Mouse (Mus musculus) megakaryocyte, adult 5-6 weeks (primary cell): ENCODE measurements around the gene Ybx2. TPM values are rescaled to one million over a fixed set of nuclear protein-coding genes. Genes with fewer than 3 reads are reported as not detected.
A peak's percentile ranks its signal among the peaks of the same experiment; 100 is the strongest.

Source experiments
- ATAC-seq: 2 replicates; pipeline ENCODE4 v1.8.0; 2016; ENCODE audit warnings: mild to moderate bottlenecking, inconsistent platforms; ENCODE audit not compliant: poor library complexity, severe bottlenecking
- total RNA-seq, 2 experiments: library from RNA; stranded (forward) in 1 of 2; stranded (reverse) in 1 of 2; fragments of 153-499, 151-499 nt in 1 of 2; fragments of 221-1000, 200-1000 nt in 1 of 2; gene quantifications; 2 replicates each; pipeline versions ENCODE4 v1.2.3 to v1.2.4; 2015 to 2017

Gene Ybx2
- total RNA-seq, 2 experiments from 2014 or later, result not detected

DNA sequence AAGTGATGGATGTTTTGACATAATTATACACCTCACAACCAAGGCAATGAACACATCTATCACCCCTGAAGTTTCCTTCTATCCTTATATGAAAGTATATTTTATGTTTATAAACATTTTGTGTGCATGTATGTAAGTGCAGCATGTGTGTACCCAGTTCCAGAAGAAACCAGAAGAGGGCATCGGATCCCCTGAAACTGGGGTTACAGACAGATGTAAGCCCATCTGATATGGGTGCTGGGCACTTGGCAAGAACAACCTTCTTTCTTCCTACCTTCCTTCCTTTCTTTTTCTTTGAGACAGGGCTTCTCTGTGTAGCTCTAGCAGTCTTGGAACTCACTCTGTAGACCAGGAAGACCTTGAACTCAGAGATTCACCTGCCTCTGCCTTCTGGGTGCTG lies 20.6 kb downstream of the Ybx2 start:
- no peak for ATAC-seq

DNA sequence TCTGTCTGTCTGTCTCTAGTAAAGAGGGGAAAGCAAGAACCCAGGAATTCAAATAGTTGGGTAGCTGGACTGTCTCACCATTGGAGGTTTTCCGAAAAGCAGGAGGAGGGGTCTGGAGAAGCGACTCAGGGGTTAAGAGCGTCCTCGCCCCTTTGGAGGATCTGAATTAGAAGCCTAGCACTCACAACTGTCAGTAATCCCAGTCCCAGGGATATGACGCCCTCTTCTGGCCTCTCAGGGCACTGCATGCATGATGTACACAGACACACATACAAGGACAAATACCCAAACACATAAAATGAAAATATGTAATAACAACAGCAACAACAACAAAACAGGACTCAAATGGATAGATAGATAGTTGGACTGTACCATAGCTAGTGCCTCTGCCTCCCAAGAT lies 25.0 kb downstream of the Ybx2 start:
- ATAC-seq, result no peak

DNA sequence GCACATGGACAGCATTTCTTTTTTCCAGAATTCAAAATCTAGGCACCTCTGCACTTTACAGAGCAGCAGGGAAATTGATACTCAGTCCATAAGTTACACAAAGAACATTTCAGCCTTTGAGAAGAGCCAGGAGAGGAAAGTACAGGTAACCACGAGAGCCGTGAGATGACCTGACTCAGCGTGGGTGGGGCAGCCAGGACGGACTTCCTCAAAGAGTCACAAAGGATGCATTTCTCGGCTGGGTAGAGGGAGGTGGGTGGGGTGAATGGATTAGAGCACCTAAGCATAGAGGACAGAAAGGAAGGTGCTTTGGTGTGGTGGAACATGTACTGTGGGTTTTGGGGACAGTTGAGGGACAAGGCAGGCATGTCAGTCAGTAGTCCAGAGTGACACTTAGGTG lies 26.2 kb downstream of the Ybx2 start:
- ATAC-seq, result peak; percentile 62

DNA sequence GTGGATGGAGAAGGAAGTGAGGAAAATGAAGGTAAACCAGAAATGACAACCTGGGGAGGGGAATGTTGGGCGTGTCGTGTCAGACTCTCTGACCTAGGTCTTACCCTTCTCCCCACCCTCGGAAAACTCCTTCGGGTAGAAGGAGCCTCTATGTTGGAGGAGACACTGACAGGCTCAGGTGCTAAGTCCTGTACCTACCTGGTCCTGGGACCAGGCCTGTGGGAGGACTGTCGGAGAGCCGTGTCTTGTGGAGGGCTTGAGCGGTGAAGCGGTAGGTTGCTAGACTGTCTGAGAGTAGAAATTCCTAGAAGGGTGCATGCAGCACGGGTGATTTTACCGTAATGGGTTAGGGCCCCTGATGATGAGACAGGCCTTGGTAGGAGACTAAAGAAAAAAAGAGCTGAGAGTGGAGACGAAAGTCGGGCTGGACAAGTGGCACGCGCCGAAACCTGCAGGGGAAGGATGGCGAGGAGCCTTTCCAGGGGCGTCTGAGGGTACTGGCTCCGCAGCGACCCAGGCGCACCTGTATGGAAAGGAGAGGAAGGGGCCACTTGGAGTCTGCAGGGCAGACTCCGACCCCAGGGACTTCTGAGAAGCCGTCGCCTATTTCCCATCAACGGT lies 29.2 kb downstream of the Ybx2 start, which contains the start of gene Cldn7:
Cldn7 (plus strand) TSS at position 130 of the 621 bp plus-strand sequence.
- no peak for ATAC-seq

DNA sequence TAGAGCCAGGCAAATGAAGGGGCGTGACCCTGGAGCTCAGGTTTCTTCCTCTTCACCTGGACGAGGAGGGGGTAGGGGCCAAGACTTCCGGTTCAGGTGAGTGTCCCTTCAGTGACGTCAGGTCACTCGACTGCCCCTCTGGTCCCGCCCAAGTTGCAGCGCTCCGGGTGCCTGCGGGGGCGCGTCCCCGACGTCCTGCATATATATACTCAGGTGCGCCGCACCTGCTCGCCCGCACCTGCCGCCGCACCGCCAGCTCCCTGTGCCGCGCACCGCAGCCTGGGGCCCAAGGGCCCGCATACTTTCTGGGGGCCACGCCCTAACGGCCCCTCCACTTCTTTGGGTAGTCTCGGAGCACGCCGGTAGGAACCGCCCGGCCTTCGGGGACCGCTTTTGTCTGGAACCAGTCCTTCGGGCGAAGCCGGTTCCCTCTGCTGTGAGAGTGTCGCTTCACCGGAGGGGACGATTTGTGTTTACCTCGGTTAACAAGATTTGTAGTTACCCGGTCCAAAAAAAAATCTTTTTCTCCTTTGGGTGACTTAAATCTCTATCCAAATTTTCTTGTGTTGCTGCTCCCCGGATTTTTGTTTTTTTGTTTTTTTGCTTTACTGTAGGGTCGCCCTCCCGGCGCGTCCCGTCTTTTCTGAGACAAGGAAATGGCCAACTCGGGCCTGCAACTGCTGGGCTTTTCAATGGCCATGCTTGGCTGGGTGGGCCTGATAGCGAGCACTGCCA lies 29.8 kb downstream of the Ybx2 start:
- ATAC-seq, result no peak

DNA sequence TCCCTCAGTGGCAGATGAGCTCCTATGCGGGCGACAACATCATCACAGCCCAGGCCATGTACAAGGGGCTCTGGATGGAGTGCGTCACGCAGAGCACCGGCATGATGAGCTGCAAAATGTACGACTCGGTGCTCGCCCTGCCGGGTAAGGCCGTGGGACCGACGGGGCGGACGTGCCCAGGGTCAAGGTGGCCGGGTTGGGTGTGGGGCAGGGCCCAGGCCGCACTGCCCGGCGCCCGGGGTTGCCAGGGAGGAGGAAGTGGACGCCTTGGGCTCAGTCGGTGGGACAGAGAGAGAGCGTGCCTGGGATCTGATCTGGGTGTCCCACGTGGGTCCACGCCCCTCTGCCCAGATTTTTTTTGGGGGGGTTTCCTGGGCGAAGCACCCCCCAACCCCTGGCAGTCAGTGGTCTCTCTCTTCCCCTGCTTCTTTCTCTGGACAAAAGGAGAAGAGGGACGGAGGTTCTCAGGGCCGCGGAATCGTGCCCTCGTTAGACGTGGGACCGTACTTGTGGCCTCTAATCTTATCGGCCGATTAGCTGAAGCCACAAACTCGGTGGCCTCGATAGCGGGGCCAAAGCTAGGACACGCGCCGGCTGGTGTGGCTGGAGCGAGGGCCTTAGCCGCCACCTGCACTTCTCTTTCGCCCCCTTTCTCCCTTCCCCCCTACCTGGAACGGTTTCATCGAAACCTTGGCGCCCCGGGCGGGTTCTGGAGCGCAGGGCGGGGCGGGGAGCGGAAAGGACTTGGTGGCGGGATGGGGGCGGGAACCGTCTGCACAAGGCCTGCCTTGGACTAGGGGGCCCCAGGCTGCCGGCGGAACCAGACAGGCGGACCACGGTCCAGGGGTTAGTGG lies 30.6 kb downstream of the Ybx2 start:
- peak; percentile 78 for ATAC-seq

DNA sequence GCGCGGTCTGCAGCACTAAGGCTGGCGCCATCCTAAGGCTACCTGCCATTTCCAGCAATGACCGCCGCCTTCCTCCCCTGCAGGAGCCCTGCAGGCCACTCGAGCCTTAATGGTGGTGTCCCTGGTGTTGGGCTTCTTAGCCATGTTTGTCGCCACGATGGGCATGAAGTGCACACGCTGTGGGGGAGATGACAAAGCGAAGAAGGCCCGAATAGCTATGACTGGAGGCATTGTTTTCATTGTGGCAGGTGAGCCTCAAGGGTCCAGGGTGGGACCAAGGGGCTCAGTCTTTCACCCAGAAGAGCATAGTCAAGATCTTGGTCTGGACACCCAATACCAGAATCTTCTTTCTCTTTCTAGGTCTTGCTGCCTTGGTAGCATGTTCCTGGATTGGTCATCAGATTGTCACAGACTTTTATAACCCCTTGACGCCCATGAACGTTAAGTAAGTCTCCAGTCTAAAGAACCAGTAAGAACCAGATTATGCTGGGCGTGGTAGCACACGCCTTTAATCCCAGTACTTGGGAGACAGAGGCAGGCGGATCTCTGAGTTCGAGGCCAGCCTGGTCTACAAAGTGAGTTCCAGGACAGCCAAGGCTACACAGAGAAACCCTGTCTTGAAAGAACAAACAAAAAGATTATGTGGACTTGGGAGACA lies 31.4 kb downstream of the Ybx2 start:
- ATAC-seq, result no peak

DNA sequence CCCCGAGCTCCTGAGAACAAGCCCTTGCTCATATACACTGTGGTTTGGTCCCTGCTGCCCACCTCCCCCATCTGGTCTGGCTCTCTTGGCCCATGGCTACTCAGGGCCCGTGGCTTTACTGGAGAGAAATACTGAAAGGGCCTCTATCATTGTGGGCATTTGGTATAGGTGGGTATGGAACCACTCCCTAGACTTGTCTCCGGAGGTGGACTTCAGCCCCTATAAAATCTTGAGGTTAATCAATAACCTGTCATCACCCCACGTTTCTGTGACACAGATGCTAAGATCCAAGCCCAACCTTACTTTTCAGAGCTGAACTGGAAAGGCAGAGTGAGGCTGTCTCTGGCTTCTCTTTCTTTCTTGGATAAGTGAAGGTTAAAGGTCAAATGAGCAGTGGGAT lies 33.2 kb downstream of the Ybx2 start:
- no peak for ATAC-seq

DNA sequence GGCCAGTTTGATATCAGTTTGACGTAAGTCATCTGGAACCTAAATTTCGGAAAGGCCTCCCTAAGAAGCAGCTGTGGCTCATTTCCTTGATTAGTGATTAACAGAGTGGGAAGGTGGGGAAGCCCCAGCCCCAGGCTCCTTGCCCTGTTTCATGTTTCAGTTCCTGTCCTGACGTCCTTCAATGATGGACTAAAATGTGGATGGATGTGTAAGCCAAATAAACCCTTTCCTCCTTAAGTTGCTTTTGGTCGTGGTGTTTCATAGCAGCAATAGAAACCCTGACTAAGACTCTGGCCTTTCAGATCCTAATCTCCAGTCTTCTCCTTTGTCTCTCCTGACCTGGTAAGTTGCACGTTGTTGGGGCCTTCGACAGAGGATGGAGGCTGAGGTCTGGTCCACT lies 34.6 kb downstream of the Ybx2 start:
- ATAC-seq, result no peak

DNA sequence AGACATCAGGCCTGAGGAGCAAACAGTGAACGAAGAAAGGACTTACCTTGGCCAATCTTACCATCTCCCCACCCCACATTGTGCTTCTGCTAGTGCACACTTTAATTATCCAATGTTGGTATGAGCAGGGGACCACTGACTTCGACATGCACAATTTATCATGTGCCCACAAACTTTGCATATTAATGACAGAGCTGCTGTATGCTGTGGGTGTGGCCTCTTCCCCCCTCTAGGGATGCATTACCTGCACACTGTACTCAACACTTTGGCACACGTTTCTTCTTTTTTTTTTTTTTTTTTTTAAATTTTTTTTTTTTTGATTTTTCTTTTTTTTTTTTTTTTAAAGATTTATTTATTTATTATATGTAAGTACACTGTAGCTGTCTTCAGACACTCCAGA lies 35.2 kb downstream of the Ybx2 start:
- no peak for ATAC-seq

DNA sequence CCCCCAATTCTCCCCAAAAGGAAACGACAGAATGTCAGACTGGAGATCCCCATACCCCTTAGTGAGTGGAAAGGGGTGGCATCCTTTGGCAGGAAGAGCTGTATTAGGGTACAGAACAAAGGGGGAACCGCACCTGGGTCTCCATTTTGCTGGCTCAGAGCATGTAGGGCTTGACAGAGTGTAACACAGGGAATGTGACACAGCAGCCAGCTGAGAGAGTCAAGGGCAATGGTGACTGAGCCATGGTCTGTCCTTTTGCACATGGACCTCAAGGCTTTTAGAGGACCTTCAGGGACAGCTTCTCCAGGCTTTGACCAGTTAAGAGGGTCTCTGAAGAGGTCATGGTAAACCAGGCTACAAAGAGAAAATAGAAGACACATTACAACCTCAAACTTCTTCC lies 39.3 kb downstream of the Ybx2 start:
- no peak for ATAC-seq

DNA sequence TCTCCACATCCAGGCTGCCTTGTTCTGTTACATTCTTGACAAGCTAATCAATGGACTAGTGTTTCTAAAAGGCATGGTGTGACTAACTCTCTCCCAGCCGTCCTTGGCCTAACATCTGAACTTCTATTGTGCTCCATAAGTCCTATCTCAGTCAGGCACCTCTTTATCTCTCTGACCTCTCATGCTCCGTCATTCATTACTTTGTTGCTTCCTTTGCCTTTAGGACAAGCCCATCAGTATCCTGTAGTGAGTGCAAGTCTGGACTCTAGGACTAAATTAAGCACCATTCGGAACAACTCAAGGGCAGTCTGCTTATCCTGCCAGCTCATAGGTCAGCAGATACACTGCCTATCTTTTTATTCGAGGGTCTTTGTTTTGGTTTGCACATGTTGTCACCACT lies 40.7 kb downstream of the Ybx2 start:
- ATAC-seq, result no peak

DNA sequence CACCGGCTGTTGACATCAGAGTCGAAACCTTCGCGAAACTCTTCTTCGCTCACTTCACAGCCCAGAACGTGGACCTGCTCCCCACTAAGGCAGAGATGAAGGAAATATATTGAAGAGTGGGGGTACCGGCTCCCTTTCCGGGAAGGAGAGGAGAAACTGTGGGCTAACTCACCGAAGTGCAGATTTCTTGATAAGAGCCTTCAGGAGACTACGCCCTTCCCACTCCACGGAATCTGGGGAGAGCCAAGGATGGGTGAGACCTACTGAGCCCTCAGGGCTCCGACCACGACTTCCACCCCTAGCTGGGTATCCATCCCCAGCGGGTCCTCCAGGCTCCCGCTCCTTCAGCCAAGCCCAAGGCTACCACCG lies 44.2 kb downstream of the Ybx2 start:
- ATAC-seq, result no peak

DNA sequence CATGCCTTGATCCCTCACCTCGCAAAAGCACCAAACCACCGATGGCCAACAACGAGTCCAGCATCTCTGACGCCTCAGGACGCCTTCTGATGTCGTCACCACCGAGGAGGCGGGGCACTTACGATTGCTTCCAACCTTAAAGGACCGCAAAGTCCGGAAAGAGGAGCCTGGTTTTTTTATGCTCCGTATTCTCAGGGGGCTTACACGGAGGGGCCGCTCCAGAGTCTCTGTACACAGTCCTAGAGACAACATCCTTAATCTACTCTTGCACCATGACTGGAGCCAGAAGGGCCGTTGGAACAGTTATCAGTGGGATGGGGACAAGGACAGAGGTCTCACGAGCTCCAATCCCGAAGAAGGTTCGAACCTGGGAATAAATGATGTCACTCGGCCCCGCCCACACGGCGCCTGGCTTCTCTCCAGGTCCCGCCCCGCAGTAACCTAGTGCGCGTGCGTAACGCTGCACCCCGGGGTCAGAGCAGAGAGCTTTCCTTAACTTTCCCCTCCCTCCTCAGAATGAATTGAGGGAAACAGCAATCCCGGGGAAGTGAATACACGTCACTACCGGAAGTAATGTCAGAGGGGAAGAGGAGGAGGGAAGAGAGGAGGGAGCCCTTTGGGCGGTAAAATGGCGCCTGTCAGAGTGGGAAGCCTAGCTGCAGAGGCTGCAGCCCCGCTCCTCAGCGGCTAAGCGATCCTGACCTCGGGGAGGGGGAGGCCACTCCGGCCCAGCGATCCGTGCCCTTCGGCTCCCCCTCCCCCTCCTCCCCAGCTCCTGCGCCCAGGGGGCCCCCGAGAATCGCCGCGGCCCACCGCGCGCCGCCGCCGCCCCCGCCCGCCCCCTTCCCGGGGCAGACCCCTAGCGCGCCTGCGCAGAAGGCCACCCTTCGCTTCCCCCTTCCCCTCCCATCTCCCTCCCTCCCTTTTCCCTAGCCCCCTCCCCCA lies 44.9 kb downstream of the Ybx2 start:
- ATAC-seq, result peak; percentile 88

DNA sequence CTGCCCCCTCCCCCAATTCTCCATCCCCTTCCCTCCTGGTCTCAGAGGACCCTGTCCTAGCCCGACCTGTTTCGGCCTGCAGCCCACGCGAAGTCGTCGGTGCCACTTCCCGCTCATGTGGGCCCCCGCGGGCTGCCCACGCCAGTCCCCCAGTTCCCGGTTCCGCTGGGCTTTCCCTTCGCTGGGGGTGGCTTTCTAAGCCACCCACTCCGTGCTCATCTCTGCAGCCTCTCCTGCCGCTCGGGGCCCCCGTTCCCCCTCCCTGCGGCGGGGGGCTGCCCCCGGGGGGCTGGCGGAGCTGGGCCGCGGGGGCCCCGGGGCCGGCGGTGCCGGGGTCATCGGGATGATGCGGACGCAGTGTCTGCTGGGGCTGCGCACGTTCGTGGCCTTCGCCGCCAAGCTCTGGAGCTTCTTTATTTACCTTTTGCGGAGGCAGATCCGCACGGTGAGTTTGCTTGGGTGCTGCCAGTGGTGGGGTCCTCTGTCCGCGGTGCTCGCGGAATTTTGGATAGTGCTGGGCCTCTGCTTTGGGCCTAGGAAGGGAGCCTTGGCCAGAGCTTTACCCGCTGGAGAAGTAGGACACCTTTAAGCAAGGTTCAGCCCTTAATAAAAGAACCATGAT lies 45.7 kb downstream of the Ybx2 start, which contains the start of gene Ctdnep1:
Ctdnep1 (plus strand) TSS at position 16 of the 622 bp plus-strand sequence.
- ATAC-seq, result no peak; the same call in 1 of the 2 replicates

DNA sequence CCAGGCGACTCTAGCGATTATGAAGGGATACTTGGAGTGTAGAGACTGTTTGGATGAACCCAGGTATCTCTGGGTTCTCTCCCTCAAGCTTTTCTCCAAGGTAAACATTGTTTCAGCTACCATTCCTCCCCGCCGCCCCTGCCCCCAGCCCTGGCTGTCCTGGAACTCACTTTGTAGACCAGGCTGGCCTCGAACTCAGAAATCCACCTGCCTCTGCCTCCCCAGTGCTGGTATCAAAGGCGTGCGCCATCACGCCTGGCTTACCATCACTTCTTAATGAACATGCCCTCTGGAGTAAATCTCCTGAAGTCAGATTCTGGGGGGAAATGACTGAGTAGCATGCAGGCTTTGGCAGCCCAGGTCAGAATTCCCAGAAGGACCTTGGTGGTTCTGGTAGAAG lies 46.6 kb downstream of the Ybx2 start, which contains the start of gene Elp5:
Elp5 (minus strand) TSS at position 293 of the 400 bp plus-strand sequence.
- no peak for ATAC-seq

DNA sequence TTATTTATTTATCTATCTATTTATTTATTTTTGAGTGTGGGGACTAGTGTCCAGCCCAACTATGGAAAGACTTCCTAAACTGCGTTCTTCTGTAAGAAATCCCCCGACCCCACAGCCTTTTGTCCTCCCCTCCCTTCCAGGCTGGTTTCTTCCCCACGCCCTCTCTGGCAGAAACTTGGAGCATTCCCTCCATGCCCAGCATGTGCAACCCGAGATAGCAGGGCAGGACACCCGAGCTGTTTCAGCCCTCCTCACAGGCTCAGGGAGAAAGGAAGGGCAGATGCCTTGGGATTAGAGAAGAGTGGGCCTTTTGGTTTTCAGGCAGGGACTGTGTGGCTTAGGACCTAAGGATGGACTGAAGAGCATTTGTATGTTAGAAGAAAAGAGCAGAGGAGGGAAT lies 47.3 kb downstream of the Ybx2 start:
- no peak for ATAC-seq

DNA sequence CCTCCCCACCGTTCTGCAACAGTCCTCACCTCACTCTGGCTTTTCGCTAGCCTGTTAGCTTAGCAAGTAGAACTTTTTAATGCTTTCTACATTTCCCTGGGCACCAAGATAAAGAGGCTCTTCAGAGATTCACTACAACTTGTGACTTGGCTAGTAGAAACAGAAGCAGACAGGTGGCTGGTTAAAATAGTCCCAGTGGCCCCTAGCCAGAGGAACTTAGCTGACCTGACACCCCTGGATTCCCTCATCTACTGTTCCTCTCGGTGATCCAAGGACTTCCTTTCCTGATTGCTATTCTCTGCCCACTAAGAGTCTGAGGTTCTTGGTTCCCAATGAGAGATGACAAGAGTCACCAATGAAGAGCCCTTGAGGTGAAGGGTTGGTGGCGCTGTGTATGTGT lies 47.8 kb downstream of the Ybx2 start:
- ATAC-seq, result no peak

DNA sequence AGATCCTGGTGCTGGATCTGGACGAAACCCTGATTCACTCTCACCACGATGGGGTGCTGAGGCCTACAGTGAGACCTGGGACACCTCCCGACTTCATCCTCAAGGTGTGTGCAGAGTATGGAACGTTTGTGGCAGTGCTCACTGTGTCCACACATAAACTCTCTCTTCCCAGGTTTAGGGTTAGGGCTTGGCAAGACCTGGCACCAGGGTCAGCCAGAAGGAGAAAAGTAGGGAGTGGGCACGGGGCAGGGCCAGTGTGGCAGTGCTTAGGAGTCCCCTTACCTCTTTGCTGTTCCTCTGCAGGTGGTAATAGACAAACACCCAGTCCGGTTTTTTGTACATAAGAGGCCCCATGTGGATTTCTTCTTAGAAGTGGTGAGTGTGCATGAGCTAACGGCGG lies 48.8 kb downstream of the Ybx2 start:
- no peak for ATAC-seq

DNA sequence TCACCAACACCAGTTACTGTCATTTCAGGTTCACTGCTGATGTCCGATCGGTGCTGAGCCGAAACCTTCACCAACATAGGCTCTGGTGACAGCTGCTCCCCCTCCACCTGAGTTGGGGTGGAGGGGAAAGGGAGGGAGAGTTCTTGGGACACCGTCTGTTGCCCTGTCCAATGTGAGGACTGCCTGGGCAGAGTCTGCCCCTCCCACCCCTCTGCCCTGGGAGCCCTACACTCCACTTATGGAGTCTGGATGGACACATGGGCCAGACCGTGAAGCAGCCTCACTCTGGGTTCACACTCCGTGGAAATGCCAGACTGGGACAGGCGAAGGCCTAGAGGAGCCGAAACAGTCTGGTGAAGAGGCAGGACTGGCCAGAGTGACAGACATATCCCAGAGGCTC lies 54.4 kb downstream of the Ybx2 start:
- ATAC-seq, result no peak
